Mouse (Mus musculus) neural tube, embryonic 15.5 days (tissue): ENCODE measurements at regions not wholly inside any gene's neighbourhood (a gene's known extent, or its start where the extent isn't known, plus 50 kb on each side); places are given as distances from the start of the nearest gene placed in this dataset.

ENCODE experiments used
- ATAC-seq: fragments of 200-750 bp; cut with Nextera tagmentation; 2 replicates; pipeline ENCODE4 v1.8.0; 2017; ENCODE audit warnings: mild to moderate bottlenecking, moderate TSS enrichment, moderate library complexity; ENCODE audit not compliant: low FRiP score
- H3K27ac ChIP-seq: fragments of 300-500 bp; sonication (generic); replicated peaks from 2 replicates; pipeline ENCODE4 v1.5.1; 2015; ENCODE audit warnings: mild to moderate bottlenecking, inconsistent platforms
- H3K27me3 ChIP-seq: fragments of 300-500 bp; sonication (generic); replicated peaks from 2 replicates; pipeline ENCODE4 v1.6.1; 2015; ENCODE audit warnings: inconsistent platforms
- H3K36me3 ChIP-seq: fragments of 300-500 bp; sonication (generic); 2 replicates; pipeline ENCODE4 v1.6.1; 2015; ENCODE audit warnings: inconsistent platforms
- H3K4me1 ChIP-seq: fragments of 300-500 bp; sonication (generic); 2 replicates; pipeline ENCODE4 v1.6.1; 2015; ENCODE audit warnings: inconsistent platforms
- H3K4me2 ChIP-seq: fragments of 300-500 bp; sonication (generic); 2 replicates; pipeline ENCODE4 v1.6.1; 2015; ENCODE audit warnings: inconsistent platforms, mild to moderate bottlenecking, moderate library complexity
- H3K4me3 ChIP-seq: fragments of 300-500 bp; sonication (generic); replicated peaks from 2 replicates; pipeline ENCODE4 v1.5.1; 2015; ENCODE audit warnings: mild to moderate bottlenecking, inconsistent platforms
- H3K9ac ChIP-seq: fragments of 300-500 bp; sonication (generic); replicated peaks from 2 replicates; pipeline ENCODE4 v1.6.1; 2015; ENCODE audit warnings: mild to moderate bottlenecking, inconsistent platforms
- H3K9me3 ChIP-seq: fragments of 300-500 bp; sonication (generic); replicated peaks from 2 replicates; pipeline ENCODE4 v1.6.1; 2016; ENCODE audit warnings: inconsistent platforms
- WGBS: fragments of 180-500 bp; shearing (Covaris S2); methylation state at CpG from one replicate; pipeline ENCODE4 v1.1.7; 2015; ENCODE audit warnings: mixed read lengths; 5-methylcytosine and 5-hydroxymethylcytosine counted together

- H3K9ac ChIP-seq: no peak overlapping the region
- H3K27ac ChIP-seq: no peak overlapping the region
- WGBS: 80% methylated on average over 10 of the region's 10 CpGs
- H3K27me3 ChIP-seq: no peaks in the 10 kb centered on the region
- H3K9me3 ChIP-seq: no peaks in the 10 kb centered on the region
- H3K4me3 ChIP-seq: no peak overlapping the region
- H3K4me2 ChIP-seq: no peak overlapping the region
- no peaks in the 10 kb centered on the region for H3K36me3 ChIP-seq
- H3K4me1 ChIP-seq: no peaks in the 10 kb centered on the region
- no peak for ATAC-seq
Observed at GRCm38 (mm10) chr2:45485477-45485876, 368.3 kb upstream of the Zeb2 start.

DNA sequence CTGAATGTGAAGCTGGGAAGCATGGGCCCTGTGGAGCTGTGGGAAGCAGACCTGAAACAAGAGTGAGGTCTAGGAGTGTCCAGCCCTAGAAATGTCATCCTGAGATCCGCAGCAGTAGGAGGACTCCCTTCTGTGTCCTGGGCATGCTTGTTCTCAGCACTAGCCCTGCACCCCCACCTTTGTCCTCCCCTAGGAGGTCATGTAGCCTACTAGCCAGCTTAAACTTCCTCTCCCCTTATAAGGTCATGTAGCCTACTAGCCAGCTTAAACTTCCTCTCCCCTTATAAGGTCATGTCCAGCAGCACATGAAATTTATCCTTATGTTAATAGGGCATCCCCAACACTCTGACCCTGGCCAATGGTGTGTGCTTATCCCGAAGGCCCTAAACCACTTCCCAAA, 363.5 kb upstream of the Zeb2 start:
- no peaks in the 10 kb centered on the region for H3K9me3 ChIP-seq
- no peak overlapping the region for H3K27ac ChIP-seq
- H3K9ac ChIP-seq: no peak overlapping the region
- no peak for ATAC-seq
- no peaks in the 10 kb centered on the region for H3K36me3 ChIP-seq
- 93% methylated on average over 2 of the region's 2 CpGs for whole genome bisulfite sequencing
- H3K4me3 ChIP-seq: no peak overlapping the region
- H3K4me1 ChIP-seq: no peaks in the 10 kb centered on the region
- H3K4me2 ChIP-seq: no peak overlapping the region
- H3K27me3 ChIP-seq: no peaks in the 10 kb centered on the region

- no peak overlapping the region for H3K4me2 ChIP-seq
- no peak overlapping the region for H3K27ac ChIP-seq
- H3K9me3 ChIP-seq: no peaks in the 10 kb centered on the region
- no peaks in the 10 kb centered on the region for H3K36me3 ChIP-seq
- H3K27me3 ChIP-seq: no peaks in the 10 kb centered on the region
- no peaks in the 10 kb centered on the region for H3K4me1 ChIP-seq
- no peak overlapping the region for H3K9ac ChIP-seq
- ATAC-seq: no peak
- no peak overlapping the region for H3K4me3 ChIP-seq
Observed at GRCm38 (mm10) chr2:45475996-45476395, 358.8 kb upstream of the Zeb2 start.

- Histone ChIP-seq H3K4me1 (no peaks in the 10 kb centered on the region), H3K4me3 (no peak overlapping the region), H3K27ac (no peak overlapping the region), H3K9me3 (no peaks in the 10 kb centered on the region), H3K9ac (no peak overlapping the region), H3K4me2 (no peak overlapping the region), H3K27me3 (no peaks in the 10 kb centered on the region), H3K36me3 (no peaks in the 10 kb centered on the region)
- 89% methylated on average over 4 of the region's 4 CpGs for WGBS
- ATAC-seq: no peak
Observed at GRCm38 (mm10) chr2:45464306-45464705, 347.1 kb upstream of the Zeb2 start.

GRCm38 (mm10) chr2:45459410-45459809, 342.2 kb upstream of the Zeb2 start:
- no peaks in the 10 kb centered on the region for H3K4me1 ChIP-seq
- no peak for ATAC-seq
- no peaks in the 10 kb centered on the region for H3K27me3 ChIP-seq
- no peaks in the 10 kb centered on the region for H3K9me3 ChIP-seq
- H3K4me3 ChIP-seq: no peak overlapping the region
- H3K9ac ChIP-seq: no peak overlapping the region
- H3K4me2 ChIP-seq: no peak overlapping the region
- no peak overlapping the region for H3K27ac ChIP-seq
- H3K36me3 ChIP-seq: no peaks in the 10 kb centered on the region

GRCm38 (mm10) chr2:45454811-45455210, 337.6 kb upstream of the Zeb2 start:
- H3K27ac ChIP-seq: no peak overlapping the region
- no peak overlapping the region for H3K9ac ChIP-seq
- no peak overlapping the region for H3K4me2 ChIP-seq
- H3K4me1 ChIP-seq: no peaks in the 10 kb centered on the region
- no peak for ATAC-seq
- no peaks in the 10 kb centered on the region for H3K27me3 ChIP-seq
- WGBS: 89% methylated on average over 2 of the region's 2 CpGs
- no peak overlapping the region for H3K4me3 ChIP-seq
- H3K9me3 ChIP-seq: no peaks in the 10 kb centered on the region
- no peaks in the 10 kb centered on the region for H3K36me3 ChIP-seq

- no peak overlapping the region for H3K4me2 ChIP-seq
- no peak for ATAC-seq
- WGBS: 76% methylated on average over 4 of the region's 4 CpGs
- no peak overlapping the region for H3K4me3 ChIP-seq
- H3K27me3 ChIP-seq: no peaks in the 10 kb centered on the region
- peaks cover 3% of the 10 kb centered on the region; the same call in 1 of the 2 replicates for H3K4me1 ChIP-seq
- no peak overlapping the region for H3K27ac ChIP-seq
- H3K9ac ChIP-seq: no peak overlapping the region
- no peaks in the 10 kb centered on the region for H3K9me3 ChIP-seq
- H3K36me3 ChIP-seq: no peaks in the 10 kb centered on the region
Observed at GRCm38 (mm10) chr2:45439146-45439545, 322.0 kb upstream of the Zeb2 start.

DNA sequence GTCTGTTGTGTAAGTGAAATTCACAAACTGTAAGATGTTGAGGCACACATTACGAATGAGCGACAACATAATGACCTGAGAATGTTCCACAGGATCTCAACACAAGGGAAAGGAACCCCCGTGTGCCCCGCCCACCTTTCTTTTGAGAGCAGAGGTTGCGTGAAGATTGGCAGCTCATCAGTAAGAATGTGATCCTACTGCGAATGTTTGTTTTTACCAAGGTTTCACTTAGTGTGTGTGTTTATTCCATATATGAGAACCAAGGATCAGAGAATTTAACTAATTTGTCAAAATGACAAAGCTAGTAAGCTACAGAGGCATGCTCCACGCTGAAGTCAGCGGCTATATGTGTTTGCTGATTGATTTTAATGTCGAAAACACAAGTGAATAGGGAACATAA, 321.5 kb upstream of the Zeb2 start:
- H3K27ac ChIP-seq: no peak overlapping the region
- peaks cover 3% of the 10 kb centered on the region; the same call in 1 of the 2 replicates for H3K4me1 ChIP-seq
- WGBS: 83% methylated on average over 9 of the region's 9 CpGs
- H3K4me2 ChIP-seq: no peak overlapping the region
- no peak overlapping the region for H3K9ac ChIP-seq
- H3K27me3 ChIP-seq: no peaks in the 10 kb centered on the region
- no peak overlapping the region for H3K4me3 ChIP-seq
- H3K36me3 ChIP-seq: no peaks in the 10 kb centered on the region
- ATAC-seq: no peak
- no peaks in the 10 kb centered on the region for H3K9me3 ChIP-seq

DNA sequence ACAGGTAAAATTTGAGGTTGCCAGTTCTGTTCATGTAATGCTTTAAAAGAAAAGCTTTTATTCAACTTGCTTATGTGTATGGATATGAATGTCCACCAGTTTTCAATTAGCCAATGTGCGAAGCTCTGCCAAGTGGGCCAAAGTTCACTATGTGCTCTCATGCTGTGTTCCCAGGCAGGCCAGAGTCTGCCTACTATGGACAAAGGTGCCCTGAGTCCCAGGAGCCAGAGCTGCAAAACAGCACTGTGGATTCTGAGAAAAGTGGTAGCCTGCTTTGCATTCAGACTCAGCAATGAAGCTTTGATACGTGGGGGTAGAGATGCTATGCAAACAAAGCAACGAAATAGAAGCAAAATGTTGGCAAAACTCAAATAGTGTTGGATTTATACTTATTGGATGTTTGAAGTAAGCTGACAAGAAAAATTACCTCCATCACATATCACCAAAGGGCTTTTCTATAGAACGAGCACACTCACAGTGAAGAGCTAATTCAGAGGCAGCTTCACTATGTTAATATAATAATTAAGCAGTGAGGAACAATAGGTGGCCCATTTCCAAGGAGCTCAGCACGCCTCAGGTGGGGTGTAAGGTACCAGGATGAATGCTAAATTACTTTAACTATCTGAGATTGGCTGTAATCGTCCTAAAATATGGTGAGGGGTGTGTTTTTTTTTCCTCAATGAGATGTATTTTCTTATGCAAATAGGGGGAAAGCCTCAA, 318.2 kb upstream of the Zeb2 start:
- Histone ChIP-seq H3K9me3 (no peaks in the 10 kb centered on the region), H3K27me3 (no peaks in the 10 kb centered on the region), H3K4me1 (peaks cover 3% of the 10 kb centered on the region; the same call in 1 of the 2 replicates), H3K9ac (no peak overlapping the region), H3K4me3 (no peak overlapping the region), H3K27ac (no peak overlapping the region), H3K36me3 (no peaks in the 10 kb centered on the region), H3K4me2 (no peak overlapping the region)
- 53% methylated on average over 6 of the region's 6 CpGs for WGBS
- no peak for ATAC-seq

DNA sequence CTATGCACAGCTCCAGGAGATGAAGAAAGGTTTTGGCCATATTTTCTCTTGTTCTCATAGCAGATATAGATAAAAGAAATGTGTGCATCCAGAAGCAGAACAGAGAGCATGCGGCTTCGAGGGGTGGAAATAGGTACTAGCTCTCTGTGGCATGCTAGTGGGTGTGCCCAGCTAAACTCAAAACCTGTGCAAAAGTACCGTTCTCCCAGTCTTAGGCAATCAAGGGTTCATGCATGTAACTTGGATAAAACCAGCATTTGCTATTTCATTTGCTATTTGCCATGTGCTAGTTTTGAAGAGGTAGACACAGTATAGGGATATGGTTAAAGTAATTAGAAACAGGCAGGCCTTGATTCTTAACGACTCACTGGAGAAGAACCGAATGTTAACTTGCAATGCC, 317.6 kb upstream of the Zeb2 start:
- no peak overlapping the region for H3K4me3 ChIP-seq
- no peak overlapping the region for H3K9ac ChIP-seq
- WGBS: 92% methylated on average over 5 of the region's 5 CpGs
- no peaks in the 10 kb centered on the region for H3K36me3 ChIP-seq
- no peaks in the 10 kb centered on the region for H3K27me3 ChIP-seq
- peaks cover 3% of the 10 kb centered on the region; the same call in 1 of the 2 replicates for H3K4me1 ChIP-seq
- ATAC-seq: no peak
- H3K27ac ChIP-seq: no peak overlapping the region
- no peaks in the 10 kb centered on the region for H3K9me3 ChIP-seq
- H3K4me2 ChIP-seq: no peak overlapping the region

GRCm38 (mm10) chr2:45434169-45434568, 317.0 kb upstream of the Zeb2 start:
- H3K27ac ChIP-seq: no peak overlapping the region
- no peaks in the 10 kb centered on the region for H3K36me3 ChIP-seq
- H3K9ac ChIP-seq: no peak overlapping the region
- no peak overlapping the region for H3K4me2 ChIP-seq
- H3K27me3 ChIP-seq: no peaks in the 10 kb centered on the region
- ATAC-seq: no peak
- H3K4me3 ChIP-seq: no peak overlapping the region
- H3K9me3 ChIP-seq: no peaks in the 10 kb centered on the region
- H3K4me1 ChIP-seq: peaks cover 3% of the 10 kb centered on the region; the same call in 1 of the 2 replicates
- WGBS: 91% methylated on average over 1 of the region's 1 CpGs

- no peak for ATAC-seq
- Histone ChIP-seq H3K27me3 (no peaks in the 10 kb centered on the region), H3K9me3 (no peaks in the 10 kb centered on the region), H3K36me3 (no peaks in the 10 kb centered on the region), H3K4me2 (no peak overlapping the region), H3K27ac (no peak overlapping the region), H3K4me1 (peaks cover 3% of the 10 kb centered on the region; the same call in 1 of the 2 replicates), H3K9ac (no peak overlapping the region), H3K4me3 (no peak overlapping the region)
- WGBS: 94% methylated on average over 4 of the region's 4 CpGs
Observed at GRCm38 (mm10) chr2:45431366-45431765, 314.2 kb upstream of the Zeb2 start.
